Mouse (Mus musculus) v-Abl transformed pro-B cells (cell line): Measurements from ENCODE around the gene Camsap3.

ENCODE experiments used
- in situ Hi-C, 2 experiments: fragments of 400-800 bp; cut with MboI; formaldehyde crosslinking; loops; one replicate each; pipeline ENCODE4 v1.15.1; 2025; ENCODE audit not compliant: unreplicated experiment in 2 of 2

The Camsap3 gene

DNA sequence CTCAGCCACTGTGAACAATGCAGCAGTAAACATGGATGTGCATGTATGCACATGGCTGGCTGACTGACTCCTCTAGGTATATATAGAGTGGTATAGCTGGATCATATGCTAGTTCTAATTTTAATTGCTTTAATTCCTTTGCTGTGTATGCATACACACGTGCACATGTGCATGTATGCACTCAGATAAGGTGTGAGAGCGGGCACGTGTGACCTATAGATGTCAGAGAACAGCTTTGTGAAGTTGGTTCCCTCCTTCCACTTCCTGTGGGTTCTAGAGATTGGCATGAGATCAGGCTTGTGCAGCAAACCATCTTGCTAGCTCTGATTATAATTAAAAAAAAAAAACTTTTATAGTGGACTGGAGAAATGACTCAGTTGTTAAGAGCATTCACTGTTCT lies 65.8 kb downstream of the Camsap3 start:
- in situ Hi-C loops: no loop called here

DNA sequence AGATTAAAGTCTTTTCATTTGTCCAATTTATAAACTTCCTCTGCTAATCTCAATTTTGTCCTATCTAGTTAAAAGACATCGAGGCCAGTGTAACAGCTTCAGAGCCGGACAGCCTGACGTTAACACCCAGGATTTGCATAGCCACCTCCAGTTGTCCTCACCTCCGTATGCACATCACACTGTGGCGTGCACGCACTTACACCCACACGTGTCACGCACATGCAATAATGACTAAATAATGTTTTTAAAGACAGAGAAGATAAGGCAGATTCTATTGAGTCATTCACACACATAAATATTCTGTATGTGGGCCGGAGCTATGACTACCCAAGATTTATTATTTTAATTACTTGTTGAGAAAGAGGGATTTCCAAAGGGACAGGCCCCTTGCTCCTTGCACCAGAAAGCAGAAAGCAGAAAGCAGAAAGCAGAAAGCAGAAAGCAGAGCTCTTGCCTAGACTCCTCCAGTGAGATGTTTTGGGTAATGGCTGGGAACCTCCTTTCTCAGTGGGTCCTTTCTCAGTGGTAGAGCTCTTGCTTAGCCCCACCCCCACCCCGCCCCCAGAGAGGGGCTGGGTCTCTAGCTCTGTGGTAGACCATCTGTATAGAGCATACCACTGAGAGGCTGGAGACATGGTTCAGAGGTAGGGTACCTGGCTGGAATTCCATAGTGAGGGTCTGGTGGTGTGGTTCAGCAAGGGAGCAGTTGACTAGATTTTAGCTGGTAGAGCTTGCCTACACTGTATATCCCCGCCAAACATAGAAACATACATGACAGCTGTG lies 67.8 kb downstream of the Camsap3 start:
- in situ Hi-C loops: no loop called here

DNA sequence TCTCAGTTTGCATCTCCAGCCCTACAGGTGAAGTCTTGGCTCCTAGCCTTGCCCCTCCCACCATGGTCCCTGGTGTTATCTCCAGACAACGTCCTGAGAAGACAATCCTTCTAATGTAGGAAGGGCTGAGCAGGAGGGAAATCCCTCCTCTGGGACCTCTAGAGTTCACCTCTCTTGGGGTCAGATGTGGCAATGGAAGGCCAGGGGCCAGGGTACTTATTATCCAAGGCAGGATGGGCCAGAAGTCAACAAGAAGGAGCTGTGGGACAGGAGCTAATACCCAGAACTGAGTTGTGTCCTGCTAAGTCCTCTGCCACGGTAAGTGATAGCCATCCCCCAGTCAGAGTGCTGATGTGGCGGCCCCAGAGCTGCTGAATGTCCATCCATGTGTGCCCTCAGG lies 68.4 kb downstream of the Camsap3 start, which contains the start of gene Retn:
Gene Retn (plus strand): TSS at position 245 of the 400 bp plus-strand sequence.
- in situ Hi-C loops: no loop called here

DNA sequence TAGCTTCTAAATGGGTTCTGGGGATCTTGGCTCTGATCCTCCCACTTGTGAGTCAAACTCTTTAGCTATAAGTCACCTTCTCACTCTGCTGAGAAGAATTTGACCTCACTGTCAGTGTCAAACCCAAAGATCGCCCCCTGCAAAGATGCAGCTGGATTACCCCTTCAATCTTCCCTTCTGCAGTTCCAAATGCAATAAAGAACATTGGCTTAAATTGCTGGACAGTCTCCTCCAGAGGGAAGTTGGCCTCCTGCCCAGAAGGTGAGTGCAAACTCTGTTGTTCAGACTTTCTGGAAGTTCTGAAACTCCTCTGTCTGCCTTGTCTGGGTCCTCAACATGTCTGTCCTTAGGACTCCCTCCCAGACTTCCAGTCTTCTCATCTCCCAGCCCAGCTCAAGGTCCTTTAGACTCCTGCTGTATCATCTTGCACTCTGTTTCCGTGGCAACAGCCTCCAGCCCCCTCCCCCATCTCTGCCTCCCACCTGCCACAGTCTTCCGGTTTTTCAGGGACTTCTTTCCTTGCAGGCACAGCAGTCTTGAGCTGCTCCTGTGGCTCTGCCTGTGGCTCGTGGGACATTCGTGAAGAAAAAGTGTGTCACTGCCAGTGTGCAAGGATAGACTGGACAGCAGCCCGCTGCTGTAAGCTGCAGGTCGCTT lies 69.8 kb downstream of the Camsap3 start:
- in situ Hi-C loops: no loop called here
